Mouse (Mus musculus) urinary bladder, postnatal 4 days (tissue): ENCODE data around the gene Ier2.

ENCODE experiments used
- DNase-seq, 2 experiments: peaks; one replicate each; pipeline ENCODE4 v3.0.0; 2021 to 2022; ENCODE audit warnings: low spot score in 2 of 2

Gene Ier2

DNA sequence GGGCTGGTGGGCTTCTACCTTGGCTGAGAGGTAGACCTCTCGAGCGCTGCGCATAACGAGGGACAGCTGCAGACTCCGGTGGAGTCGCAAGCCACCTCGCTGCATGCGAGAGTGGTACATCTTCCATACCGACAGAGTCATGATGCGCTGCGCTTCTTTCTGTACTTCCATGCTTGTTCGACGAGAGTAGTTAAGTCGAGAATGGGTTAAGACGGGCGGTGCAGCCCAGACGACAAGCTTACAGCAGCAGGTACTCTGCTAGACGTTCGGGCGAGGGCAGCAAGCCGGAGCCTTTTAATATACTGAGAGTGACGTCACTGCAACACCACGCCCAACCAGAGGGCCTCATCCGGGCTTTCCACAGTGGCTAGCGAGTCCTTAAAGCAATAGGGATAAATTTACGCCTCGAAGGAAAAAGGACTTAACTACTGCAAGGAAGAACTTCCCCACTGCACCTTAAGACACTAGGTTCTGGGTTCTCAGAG lies at the start of gene Ier2:
Ier2 (minus strand) TSS at position 272 of the 485 bp plus-strand sequence.
- peak; percentile 93 to 95 for DNase-seq

DNA sequence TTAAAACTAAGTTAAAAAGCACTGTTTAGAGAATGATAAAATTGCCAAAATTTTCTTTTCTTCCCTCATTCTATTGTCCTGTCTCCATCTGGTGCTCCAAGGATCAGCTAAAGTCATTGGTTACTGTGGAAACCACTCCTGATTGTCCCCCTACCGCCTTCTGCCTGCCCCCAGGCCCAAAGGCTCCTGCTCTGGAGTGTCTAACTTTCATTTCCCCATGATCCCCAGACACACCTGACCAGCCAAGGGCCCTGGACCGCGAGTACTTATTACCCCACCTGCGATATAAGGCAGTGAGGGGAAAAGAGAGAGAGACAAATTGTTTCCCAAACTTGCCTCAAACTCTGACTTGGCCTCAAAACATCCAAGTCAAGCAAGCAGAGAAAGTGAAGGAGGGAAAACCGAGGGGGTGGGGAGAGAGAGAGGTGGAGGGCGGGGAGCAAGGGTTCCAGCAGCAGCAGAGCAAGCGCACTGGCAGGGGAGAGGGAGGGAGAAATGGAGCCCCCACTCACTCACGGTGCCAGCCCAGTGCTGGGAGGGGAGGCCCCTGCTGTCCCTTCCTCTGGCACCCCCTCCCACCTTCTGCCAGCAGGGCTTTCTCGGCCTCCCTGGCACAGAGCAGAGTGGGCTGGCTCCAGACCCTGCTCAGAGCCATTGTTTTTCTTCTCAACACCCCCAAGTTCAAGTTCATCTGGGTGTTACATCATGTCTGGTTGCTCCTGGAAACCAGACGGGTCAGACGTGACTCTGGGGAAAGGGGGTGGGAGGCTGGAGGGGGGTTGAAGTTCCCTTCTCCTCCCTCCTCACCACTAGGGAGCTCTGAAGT lies 49.5 kb upstream of the Ier2 start:
- DNase-seq = peak in 1 of 2 experiments; percentile 74

DNA sequence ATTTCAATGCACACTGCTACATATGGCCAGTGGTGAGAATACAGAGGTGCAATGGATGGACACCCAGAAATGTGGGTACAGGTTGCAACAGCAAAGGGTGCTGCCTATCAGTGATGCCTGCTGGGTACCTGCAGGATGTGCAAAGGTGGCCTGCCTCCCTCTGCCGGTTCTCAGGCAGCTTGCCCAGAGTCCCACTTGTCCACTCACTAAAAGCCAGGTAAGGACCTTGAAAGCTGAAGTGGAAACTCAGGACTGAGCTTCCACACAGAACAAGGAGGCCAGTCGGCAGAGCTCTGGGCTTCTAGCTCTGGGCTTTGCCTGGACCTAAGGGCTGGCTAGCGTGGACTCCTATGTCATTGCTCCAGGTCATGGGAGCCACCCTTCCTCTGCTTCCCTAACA lies 48.7 kb upstream of the Ier2 start:
- DNase-seq = no peak

DNA sequence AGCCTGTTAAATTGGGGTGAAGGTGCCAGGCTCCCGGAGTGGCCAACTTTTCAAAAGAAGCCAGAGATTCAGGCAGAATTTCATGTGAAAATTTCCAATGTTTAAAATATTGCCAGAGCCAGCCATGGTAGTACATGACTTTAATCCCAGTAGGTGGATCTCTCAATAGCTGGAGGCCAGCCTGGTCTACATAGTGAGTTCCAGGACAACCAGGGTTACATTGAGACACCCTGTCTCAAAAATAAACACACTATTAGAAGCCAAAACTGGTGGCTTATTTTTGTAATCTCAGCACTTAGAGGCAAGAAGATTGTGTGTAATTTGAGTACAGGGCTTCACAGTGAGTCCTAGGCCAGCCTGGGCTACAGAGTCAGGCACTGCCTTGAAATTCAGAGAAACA lies 47.3 kb upstream of the Ier2 start:
- no peak for DNase-seq

DNA sequence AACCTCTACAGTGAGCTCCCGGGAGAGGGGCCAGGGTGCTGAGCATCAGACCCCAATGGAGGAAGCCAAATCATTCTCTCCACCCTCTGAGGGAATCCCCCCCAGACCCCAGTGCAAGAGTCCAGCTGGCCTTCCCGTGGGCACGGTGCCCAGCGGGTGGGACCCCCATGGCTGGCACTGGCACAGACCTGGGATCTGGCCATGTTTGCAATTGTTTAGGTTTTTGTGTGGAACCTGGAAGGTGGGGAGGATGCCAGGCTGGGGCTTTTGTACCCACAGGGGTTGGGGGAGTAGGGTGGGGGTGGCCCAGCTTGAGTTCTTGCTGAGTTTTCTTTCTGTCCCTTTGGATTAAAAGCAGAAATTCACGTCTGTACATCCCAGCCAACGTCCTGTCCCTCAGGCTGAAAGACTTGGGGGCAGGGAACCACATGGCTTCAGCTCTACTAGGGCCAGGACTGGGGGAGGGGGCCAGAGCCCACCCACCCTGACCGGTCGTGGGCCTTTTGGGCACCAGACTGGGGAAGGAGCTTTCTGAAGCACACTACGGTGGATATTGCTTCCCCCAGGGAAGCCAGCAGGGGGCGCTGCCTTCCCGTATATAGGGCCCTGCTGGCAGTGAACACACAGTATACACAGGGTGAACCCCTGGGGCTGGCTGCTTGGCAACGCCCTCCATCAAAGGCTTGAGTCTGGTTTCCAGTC lies 46.3 kb upstream of the Ier2 start:
- DNase-seq = peak; percentile 82 to 86

DNA sequence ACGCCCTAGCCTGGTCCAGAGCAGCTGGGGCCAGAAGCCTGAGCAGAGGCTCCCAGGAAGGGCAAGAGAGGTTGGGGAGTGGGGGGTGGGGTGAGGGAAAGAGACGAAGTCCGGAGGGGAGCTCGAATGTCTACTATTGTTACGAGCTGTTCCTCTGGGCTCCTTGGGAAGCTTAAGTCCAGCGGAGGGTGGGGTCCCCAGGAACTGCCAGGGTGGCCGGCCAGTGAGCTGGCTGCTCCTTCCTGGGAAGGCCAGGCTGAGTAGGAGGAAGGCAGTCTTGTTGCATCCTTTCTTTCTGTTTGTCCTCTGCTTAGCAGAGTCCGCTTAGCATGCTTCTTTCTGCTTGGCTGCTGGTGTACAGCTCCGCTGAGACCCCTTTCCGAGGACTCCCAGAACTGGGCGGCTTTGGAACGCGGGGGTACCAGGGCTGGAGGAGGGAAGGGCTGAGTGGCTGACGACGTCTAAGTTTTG lies 45.5 kb upstream of the Ier2 start:
- DNase-seq = peak in 1 of 2 experiments; percentile 66

DNA sequence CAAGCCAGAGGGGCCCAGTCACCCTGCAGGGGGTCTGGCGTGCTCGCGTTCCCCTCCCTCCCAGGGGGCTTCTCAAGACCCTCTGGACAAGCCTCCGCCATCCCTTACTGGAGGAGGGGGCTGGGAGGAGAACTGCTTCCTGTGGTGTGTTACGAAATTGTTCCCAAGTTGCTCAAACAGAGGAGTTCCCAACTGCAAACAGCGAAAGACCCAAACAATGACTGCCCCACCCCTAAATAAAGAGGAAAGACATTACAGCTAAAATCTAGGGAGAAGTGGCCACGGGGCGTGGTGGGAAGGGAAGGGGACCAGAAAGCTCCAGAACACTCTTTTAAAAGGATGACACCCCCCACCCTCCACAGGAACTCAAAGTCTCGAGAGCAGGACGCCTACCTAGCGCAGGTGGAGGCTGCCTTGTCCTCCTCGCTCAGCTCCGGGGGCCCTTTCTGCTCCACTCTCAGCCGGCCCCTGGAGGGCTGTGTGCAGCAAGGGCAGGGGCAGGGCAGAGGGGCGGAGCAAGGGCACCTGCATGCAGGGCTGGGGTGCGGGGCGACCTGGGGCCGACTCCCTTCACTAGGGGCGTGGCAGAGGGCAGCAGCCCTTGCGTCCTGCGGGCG lies 44.7 kb upstream of the Ier2 start:
- no peak for DNase-seq

DNA sequence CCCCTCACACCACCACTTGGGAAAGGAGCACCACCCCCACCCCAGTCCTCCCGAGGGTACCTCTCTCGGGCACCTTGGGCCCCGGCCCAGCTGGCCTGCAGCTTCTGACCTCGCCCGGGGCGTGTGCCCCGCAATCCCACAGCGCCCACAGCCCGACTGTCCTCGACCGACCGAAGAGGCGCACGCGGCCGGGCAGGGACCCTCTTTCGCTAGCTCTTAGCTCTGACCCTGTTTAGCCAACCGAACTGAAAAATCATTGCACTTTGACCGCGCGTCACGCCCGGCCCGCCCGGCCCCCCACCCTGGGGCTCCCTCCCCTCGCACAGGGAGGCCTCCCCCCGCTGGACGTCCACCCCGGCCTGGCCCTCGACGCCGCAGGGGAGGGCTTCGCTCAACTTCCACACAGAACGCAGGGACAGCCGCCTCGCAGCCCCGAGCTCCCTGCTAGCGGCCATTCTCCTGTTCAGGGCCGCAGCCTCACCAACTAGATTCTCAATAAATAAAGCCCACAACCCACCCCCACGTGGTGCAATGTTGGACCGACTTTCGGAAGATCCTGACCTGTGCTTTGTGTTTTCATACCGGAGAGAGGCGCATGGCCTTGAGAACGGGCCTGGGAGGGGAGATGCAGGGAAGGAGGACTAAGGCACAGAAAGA lies 44.1 kb upstream of the Ier2 start:
- DNase-seq = peak in 1 of 2 experiments; percentile 59

DNA sequence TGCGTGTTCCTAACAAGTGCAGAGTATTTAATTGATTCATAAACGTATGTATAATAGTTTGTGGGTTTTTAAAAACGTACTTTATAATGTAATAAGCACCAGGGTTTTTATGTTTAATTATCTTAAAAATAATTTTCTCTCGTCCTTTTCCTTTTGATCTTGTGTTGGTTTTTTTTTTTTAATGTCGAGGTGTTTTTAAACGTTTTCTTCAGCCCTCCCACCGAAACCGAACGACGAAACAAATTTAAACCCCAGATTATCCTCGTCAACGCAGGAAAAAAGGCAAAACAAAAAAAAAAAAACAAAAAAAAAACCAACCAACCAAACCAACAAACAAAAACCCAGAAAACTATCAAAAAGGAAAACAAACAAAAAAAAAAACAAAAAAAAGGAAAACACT lies 43.3 kb upstream of the Ier2 start:
- DNase-seq = no peak

DNA sequence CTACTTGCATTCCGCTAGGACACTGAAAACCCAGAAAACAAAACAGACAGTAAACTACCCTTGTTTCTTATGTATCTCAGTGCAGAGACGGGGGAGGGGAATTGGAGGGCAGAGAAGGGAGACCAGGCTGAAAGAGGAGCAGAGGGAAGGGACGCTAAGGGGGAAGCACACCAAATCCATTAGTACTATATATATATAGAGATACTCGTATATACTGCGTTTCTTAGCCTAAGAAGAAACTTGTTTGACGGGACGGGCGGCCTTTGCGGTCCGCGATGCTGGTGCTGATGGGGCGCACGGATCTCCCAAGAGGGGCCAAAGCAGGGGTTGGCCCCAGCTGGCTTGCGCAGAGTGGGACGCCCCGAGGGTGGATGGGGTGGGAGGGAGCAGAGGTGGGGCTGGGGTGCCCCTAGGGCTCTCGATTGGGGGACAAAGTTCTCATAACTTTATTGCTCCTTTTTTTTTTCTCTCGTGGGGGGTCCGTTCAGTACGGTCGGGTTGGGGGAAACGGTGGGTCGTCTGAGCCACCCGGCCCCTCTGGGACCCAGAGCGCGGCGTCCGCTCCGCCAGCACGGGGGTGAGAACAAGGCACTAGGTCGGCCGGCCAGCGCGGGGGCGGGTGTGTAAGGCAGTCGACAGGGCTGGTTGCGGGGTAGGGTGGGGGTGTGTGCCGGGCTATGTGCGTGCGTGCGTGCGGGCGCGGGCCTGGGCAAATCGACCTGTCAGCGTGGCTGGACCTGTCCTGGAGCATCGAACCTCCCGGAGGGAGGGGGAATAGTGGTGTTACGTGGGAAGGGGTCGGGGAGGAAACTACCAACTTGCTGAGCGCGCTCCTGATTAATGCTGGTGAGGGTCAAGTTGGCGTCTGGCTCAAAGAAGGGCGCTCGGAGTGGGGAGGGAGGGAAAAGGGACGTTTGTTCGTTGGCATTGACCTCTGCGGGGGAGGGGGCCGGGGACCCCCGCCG lies 42.5 kb upstream of the Ier2 start:
- no peak for DNase-seq

DNA sequence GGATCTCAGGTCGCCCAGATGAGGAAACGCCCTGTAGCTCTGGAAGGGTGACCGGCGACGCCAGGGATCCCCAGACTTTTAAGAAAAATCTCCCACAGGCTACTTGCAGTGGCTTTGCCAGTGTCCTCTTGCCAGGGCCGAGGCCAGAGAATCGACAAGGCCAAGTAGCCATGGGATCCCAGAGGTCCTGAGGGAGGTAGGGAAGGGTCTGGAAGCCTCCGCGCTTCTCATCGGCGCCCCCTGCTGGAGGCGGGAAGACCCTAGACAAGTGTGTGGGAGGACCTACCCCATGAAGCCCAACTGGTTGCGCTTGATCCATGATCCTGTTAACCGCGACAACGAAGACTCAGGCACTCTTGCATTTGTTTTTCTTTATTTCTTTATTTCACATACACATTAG lies 41.7 kb upstream of the Ier2 start:
- peak in 1 of 2 experiments; percentile 61 for DNase-seq

DNA sequence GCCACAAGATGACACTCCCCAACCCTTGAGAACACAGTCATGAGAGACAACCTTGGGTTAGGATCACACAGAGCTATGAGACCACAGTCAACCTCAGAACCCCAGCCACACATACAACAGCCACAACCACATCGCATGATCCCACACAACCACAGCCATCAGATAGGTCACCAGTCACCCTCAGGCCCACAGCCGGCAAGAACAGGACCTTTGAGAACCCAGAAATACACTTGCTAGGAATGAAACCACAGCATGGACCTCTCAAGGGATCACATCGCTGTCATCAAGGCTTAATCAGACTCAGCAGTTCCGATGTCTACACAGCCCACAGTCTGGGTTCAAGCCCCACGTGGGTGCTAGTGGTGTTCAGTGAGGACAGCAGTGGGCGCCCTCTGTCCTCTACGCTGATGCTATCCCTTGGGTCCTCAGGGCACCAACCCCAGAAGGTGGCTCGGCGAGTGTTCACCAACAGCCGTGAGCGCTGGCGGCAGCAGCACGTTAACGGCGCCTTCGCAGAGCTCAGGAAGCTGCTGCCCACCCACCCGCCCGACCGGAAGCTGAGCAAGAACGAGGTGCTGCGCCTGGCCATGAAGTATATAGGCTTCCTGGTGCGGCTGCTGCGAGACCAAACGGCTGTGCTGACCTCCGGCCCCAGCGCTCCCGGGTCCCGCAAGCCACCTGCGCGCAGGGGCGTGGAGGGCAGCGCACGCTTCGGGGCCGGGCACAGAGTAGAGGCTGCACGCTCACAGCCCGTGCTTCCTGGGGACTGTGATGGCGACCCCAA lies 41.0 kb upstream of the Ier2 start:
- no peak for DNase-seq

DNA sequence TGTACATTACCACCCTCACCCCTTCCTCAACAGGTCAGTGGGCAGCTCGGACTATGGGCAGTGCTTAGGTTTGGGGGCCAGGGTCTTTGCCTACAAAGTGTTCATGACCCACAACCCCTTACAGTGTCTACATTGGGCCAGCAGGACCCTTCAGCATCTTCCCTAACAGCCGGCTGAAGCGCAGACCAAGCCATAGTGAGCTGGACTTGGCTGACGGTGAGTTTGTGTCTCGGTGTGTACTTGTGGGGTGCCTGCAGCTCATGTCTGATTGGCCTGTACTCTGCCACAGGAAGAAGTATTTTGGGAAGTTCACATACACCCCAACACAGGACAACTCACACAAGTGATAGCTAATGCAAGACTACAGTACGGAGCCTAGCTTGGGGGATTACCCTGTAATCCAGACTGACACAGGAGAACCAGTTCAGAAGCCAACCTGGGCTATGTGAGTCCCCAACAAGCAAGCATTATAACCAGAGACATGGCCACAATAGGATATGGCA lies 40.4 kb upstream of the Ier2 start:
- no peak for DNase-seq

DNA sequence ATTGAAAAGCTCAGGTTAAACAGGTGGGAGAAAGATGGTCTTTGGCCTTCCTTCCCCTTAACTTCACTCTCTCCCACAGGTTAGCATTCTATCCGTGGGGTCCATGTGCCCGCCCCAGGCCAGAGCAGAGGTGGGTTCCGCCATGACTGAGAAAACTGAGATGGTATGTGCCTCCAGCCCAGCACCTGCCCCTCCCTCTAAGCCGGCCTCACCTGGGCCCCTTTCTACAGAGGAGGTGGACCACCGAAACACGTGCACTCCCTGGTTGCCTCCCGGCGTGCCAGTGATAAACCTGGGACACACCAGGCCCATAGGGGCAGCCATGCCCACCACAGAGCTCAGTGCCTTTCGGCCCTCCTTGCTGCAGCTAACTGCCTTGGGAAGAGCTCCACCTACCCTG lies 39.9 kb upstream of the Ier2 start:
- no peak for DNase-seq

DNA sequence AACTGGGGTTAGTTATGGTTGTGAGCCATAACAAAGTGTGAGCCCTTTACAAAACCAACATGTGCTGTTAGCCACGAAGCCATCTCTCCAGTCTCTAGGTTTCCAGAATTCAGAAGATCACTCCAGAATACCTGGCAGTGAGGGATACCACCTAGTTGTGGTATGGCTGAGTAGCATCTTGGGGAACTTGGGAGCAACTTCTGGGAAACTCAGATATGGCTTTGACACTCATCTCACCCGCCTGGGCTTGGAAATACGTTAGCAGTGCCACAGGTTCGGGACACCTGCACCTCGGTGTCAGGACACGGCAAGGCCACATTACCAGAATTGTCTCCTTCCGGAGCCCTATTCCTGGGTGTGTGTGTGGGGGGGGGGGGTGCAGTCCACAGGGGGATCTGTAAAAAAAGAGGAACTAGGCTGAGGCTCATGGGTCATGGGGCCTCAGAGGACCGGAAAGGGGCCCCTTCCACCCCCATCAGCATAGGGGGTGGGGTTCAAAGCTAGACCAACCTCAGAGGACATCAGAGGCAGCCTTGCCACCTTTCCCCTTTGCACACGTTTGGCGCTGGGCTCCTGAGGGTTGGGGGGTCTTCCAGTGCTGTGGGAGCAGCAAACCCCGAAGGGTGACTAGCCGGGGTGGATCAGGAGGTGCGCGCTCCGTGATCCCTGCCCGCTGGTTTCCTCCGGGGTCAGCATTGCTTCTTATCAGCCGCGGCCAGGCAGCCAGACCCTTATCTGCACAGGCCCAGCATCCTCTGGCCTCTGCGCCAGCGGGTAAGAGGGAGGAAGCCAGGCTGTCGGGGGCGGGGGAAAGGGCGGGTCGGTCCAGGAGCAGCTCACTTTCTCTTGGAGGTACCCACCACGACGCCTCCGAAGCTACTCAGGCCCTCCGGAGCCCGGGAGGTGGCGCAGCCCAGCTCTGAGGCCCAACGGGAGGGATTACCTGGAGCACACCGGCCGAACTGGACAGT lies 38.6 kb upstream of the Ier2 start, which contains the start of gene Lyl1:
Lyl1 (plus strand) TSS at position 517 of the 971 bp plus-strand sequence.
- DNase-seq = no peak

DNA sequence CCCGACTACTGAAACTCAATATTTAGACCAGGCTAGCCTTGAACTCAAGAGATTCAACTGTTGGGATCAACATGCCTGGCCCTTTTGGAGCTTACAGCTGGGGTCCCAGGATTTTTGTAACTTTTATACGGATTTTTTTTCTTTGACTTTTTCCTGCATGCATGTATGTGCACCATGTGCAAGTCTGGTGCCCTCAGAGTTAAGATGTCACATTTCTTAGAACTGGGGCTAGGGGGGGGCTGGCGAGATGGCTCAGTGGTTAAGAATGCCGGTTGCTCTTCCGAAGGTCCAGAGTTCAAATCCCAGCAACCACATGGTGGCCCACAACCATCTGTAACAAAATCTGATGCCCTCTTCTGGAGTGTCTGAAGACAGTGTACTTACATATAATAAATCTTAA lies 37.9 kb upstream of the Ier2 start:
- DNase-seq = no peak

DNA sequence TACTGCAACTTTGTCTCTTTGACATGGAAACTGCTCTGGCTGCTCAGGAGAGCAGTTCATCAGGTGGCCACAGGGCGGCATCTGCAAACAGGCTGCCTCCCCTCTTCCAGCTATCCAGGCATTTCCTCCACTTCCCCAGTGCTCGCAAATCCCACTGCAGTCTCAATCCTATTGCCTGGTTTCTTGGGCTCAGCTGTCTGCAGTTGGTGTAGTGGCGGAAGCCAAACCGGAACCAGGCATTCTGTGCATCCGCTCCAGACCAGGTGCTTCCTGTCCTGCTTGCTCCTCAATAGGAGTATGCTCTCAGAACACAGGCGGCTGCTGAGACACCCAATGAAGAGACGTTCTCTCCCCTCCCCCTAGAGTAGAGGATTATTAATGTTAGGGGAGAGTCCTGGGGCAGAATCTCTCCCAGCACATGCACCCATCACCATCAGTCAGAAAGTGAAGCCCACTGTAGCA lies 37.2 kb upstream of the Ier2 start:
- DNase-seq = peak in 1 of 2 experiments; percentile 67

DNA sequence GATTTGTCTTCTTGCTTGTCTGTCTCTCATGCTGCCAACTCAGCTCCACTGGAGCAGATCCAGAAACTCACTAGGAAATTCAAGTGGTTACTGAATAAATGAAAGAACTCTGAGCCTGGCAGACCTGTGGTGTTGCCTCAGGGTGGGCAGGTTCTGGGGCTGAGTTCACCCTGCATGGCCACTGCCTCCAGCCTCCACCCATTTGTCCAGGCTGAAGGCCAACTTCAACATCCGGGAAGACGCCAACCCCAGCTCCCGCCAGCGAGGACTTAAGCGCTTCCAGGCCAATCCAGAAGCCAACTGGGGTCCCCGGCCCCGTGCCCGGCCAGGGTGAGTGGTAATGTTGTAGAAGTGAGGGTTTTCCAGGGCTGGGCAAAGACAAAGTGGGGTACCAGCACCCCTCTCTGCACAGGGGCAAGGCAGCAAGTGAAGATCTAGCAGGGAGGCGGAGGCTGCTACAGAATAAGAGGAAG lies 36.3 kb upstream of the Ier2 start:
- no peak for DNase-seq
